Mouse (Mus musculus) G1E (cell line): ENCODE data around the gene Plce1. TPM values are rescaled to one million over a fixed set of nuclear protein-coding genes. Genes with fewer than 3 reads are reported as not detected.

ENCODE experiments used
- ATAC-seq: 2 replicates; pipeline ENCODE4 v1.8.0; 2016; ENCODE audit warnings: mild to moderate bottlenecking; ENCODE audit not compliant: insufficient number of reproducible peaks, poor library complexity, low FRiP score, severe bottlenecking; ENCODE audit errors: extremely low read depth
- DNase-seq: peaks from one replicate; pipeline ENCODE4 v3.0.0; 2012; ENCODE audit warnings: low spot score
- H3K27me3 ChIP-seq: 2 replicates; pipeline ENCODE4 v1.6.1; 2012; ENCODE audit warnings: mild to moderate bottlenecking, low read length, inconsistent platforms; ENCODE audit not compliant: insufficient read depth
- H3K36me3 ChIP-seq: replicated peaks from 2 replicates; pipeline ENCODE3; 2012; ENCODE audit warnings: mild to moderate bottlenecking, inconsistent platforms
- H3K4me1 ChIP-seq: 2 replicates; pipeline ENCODE4 v1.6.1; 2012; ENCODE audit warnings: low read depth, low read length, inconsistent platforms, mixed read lengths; ENCODE audit not compliant: insufficient read depth
- H3K4me3 ChIP-seq: 2 replicates; pipeline ENCODE4 v1.5.1; 2012; ENCODE audit warnings: low read depth, mild to moderate bottlenecking, inconsistent platforms, low read length, moderate library complexity, mixed read lengths
- H3K9me3 ChIP-seq: replicated peaks from 2 replicates; pipeline ENCODE4 v1.6.1; 2012; ENCODE audit warnings: inconsistent platforms
- CTCF ChIP-seq: IDR thresholded peaks from 2 replicates; pipeline ENCODE4 v1.5.1; 2012; ENCODE audit warnings: low read depth, low read length, inconsistent platforms, mixed read lengths
- GATA1 ChIP-seq: IDR thresholded peaks from 2 replicates; pipeline ENCODE4 v1.6.1; 2012; ENCODE audit warnings: borderline replicate concordance, low read length, inconsistent platforms, mixed read lengths
- GATA2 ChIP-seq: IDR thresholded peaks from 2 replicates; pipeline ENCODE4 v1.6.1; 2012; ENCODE audit warnings: low read depth, low read length, inconsistent platforms, borderline replicate concordance
- POLR2AphosphoS5 ChIP-seq: IDR thresholded peaks from 2 replicates; pipeline ENCODE4 v1.6.1; 2012; ENCODE audit warnings: low read depth, low read length, inconsistent platforms; ENCODE audit not compliant: insufficient replicate concordance
- TAL1 ChIP-seq: conservative IDR thresholded peaks from 2 replicates; pipeline ENCODE4 v1.6.1; 2012; ENCODE audit warnings: low read depth, low read length, inconsistent platforms, mixed read lengths
- polyA plus RNA-seq: library from polyadenylated mRNA; stranded (reverse); fragments of >175 nt; gene quantifications from 2 replicates; pipeline ENCODE4 v1.2.3, GENCODE M21; 2012
- total RNA-seq, 2 experiments: library from RNA; stranded (forward) in 1 of 2; stranded (reverse) in 1 of 2; fragments of 200-1000 nt in 1 of 2; fragments of >200 nt in 1 of 2; fragmentation: Nextera tagmentation in 1 of 2; gene quantifications; 2 replicates each; pipeline ENCODE4 v1.2.3; 2014 to 2017

The Plce1 gene
- total and polyA plus RNA-seq, 3 experiments = 0.16 TPM; not detected in 2

- H3K36me3 ChIP-seq = no peaks in the 10 kb centered on the region
- no peak overlapping the region for H3K4me3 ChIP-seq
- H3K9me3 ChIP-seq = no peaks in the 10 kb centered on the region
- peaks cover 2% of the 10 kb centered on the region; the same call in 1 of the 2 replicates for H3K27me3 ChIP-seq
- H3K4me1 ChIP-seq = no peaks in the 10 kb centered on the region
- ATAC-seq = no peak
- TF ChIP-seq GATA2 (no peak), GATA1 (no peak), TAL1 (no peak), CTCF (no peak), POLR2AphosphoS5 (no peak)
- DNase-seq = no peak
Measured at GRCm38 (mm10) chr19:38478286-38478685, 2.6 kb upstream of the Plce1 start.

DNA sequence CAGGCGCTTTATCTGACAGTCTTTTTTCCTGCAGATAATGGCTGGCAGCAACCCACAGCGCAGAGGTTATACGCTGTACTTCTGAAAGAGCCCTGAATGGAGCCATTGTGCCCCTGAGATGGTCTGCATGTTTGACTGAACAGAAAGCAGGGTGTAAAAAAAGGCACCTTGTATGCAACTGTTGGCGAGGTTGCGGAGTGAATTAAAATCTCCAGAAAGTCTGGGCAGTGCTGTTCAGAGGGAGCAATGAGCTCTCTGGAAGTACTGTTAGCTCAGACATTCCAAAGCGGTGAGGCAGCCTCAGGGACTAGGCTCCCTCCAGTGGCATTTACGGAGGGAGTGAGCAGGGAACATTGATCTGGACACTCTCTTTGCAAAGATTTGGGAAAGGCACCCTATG is 2.0 kb upstream of the Plce1 start:
- H3K4me1 ChIP-seq = no peaks in the 10 kb centered on the region
- no peaks in the 10 kb centered on the region for H3K36me3 ChIP-seq
- no peak for TF ChIP-seq GATA2
- H3K4me3 ChIP-seq = no peak overlapping the region
- no peaks in the 10 kb centered on the region for H3K9me3 ChIP-seq
- peaks cover 2% of the 10 kb centered on the region; the same call in 1 of the 2 replicates for H3K27me3 ChIP-seq
- ATAC-seq (no peak), DNase-seq (no peak)

DNA sequence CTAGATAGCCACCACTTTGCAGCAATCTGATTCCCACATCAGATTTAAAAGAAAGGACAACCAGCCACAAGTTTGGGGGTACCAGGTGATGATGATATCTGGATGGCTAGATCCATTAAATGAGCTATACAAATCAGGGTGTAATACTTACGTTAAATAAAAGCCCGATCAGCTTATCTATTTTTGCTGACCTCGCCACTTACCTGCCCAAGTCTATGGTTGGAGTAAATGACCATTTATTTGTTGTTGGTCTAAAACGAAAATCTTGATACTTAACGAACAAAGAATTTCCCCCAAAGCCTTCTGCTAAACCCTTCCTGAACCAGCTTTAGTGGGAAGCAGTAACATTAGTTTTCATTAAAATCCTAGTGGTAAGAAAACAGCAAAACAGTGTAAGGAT is 1.4 kb upstream of the Plce1 start:
- ATAC-seq (no peak), DNase-seq (no peak)
- peaks cover 2% of the 10 kb centered on the region; the same call in 1 of the 2 replicates for H3K27me3 ChIP-seq
- H3K36me3 ChIP-seq = no peaks in the 10 kb centered on the region
- no peaks in the 10 kb centered on the region for H3K4me1 ChIP-seq
- TF ChIP-seq TAL1 (no peak), GATA1 (no peak), GATA2 (no peak), POLR2AphosphoS5 (no peak), CTCF (no peak)
- H3K9me3 ChIP-seq = no peaks in the 10 kb centered on the region
- no peak overlapping the region for H3K4me3 ChIP-seq

- H3K9me3 ChIP-seq = no peaks in the 10 kb centered on the region
- no peaks in the 10 kb centered on the region for H3K4me1 ChIP-seq
- peaks cover 2% of the 10 kb centered on the region; the same call in 1 of the 2 replicates for H3K27me3 ChIP-seq
- H3K4me3 ChIP-seq = no peak overlapping the region
- no peak for TF ChIP-seq TAL1
- TF ChIP-seq GATA2 = no peak
- no peak for TF ChIP-seq GATA1
- TF ChIP-seq POLR2AphosphoS5 = no peak
- no peak for TF ChIP-seq CTCF
- DNase-seq (no peak), ATAC-seq (no peak)
- H3K36me3 ChIP-seq = no peaks in the 10 kb centered on the region
Measured at GRCm38 (mm10) chr19:38480156-38480720, 671 bp upstream of the Plce1 start.

DNA sequence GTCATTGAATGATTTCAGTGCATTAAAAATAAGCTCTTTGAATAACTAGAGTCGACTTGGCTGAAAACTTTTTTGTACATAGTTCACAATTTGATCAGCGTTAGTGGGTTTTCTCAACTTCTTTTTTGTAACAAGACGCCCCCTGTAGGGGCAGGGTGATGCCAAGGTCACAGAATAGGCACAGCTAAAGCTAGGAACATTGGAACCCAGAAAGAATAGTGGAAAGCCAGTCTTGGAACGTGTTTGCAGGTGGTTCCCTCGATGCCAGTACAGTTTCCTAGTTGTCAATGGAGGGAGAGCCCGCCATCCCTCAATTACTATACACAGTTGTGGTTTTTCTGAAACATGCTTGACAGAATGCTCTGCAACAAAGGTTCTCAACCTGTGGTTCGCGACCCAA is 997 bp downstream of the Plce1 start:
- H3K9me3 ChIP-seq = no peaks in the 10 kb centered on the region
- H3K4me1 ChIP-seq = no peaks in the 10 kb centered on the region
- no peak for ATAC-seq
- no peak for DNase-seq
- H3K4me3 ChIP-seq = no peak overlapping the region
- TF ChIP-seq GATA2 = no peak
- TF ChIP-seq GATA1 = no peak
- no peak for TF ChIP-seq CTCF
- no peak for TF ChIP-seq POLR2AphosphoS5
- TF ChIP-seq TAL1 = no peak
- H3K36me3 ChIP-seq = no peaks in the 10 kb centered on the region
- H3K27me3 ChIP-seq = peaks cover 2% of the 10 kb centered on the region; the same call in 1 of the 2 replicates

DNA sequence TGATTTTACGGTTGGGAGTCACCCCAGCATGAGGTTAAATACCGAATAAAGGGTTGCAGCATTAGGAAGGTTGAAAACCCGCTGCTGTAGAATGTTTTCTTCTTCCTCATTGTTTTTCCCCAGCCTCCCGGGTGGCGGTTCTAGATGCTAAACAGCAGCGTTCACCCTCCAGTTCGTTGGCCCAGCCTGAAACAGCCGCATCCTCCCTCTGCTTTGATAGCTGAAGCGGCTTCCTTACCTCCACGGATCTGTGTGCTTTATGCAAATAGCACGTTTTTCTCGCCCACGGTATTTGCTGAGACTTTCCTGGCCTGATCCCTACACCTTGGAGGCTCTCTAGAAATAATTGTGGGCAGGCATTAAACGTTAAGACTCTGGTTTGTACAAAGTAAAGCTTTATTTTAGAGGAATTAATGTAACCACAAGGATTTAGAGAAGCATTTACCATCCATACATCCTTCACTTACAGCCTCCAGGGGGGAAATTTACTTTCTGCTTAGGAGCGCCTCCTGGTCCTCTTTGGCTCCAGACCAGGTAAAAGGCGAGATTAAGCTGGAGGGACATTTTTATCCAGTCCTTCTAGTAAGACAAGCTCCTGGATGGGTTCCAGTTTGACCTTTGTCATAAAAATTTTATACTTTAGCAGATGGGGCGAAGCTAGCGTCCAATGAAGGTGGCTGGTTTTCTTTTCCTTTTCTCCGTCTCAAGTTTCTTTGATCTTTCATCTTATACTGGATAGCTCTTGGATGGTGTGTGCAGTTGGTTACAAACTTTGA is 1.7 kb downstream of the Plce1 start:
- Histone ChIP-seq H3K27me3 (peaks cover 2% of the 10 kb centered on the region; the same call in 1 of the 2 replicates), H3K4me1 (no peaks in the 10 kb centered on the region), H3K36me3 (no peaks in the 10 kb centered on the region), H3K4me3 (no peak overlapping the region), H3K9me3 (no peaks in the 10 kb centered on the region)
- no peak for ATAC-seq
- DNase-seq = no peak
- no peak for TF ChIP-seq TAL1
- no peak for TF ChIP-seq POLR2AphosphoS5
- no peak for TF ChIP-seq GATA2
- no peak for TF ChIP-seq GATA1
- TF ChIP-seq CTCF = no peak
